Mouse (Mus musculus) activated CD4-positive, CD25-positive, alpha-beta regulatory T cell (primary cell): ENCODE results near the gene Wdr48. TPM values are rescaled to one million over a fixed set of nuclear protein-coding genes. Genes with fewer than 3 reads are reported as not detected.

Experiments
- polyA plus RNA-seq, 2 experiments: library from polyadenylated mRNA; unstranded; fragments of 100-300 nt; shearing (Covaris generic); gene quantifications; one replicate each; pipeline ENCODE4 v1.2.1; 2017

Gene Wdr48
- 10 to 100 TPM; 45.5 to 52.8 TPM for polyA plus RNA-seq

GRCm38 (mm10) chr9:119894339-119895009 lies at the start of gene Wdr48:
Wdr48 (plus strand) TSS chr9:119894878.

GRCm38 (mm10) chr9:119937005-119937773 lies 42.5 kb downstream of the Wdr48 start, which contains the start of the genes Gorasp1 and Ttc21a:
Gorasp1 (minus strand) TSS chr9:119937565.
Ttc21a (plus strand) TSS chr9:119937606.

Other genes starting within 250 kb of the Wdr48 start
- gene Scn10a, start 175.6 kb upstream of the Wdr48 start, polyA plus RNA-seq, result under 1 TPM in 1 of 2 experiments, not detected in 1; 0.05 TPM
- gene Scn11a, start 69.4 kb upstream of the Wdr48 start, polyA plus RNA-seq, result under 1 TPM; 0.15 to 0.69 TPM
- gene Gorasp1, start 42.7 kb downstream of the Wdr48 start, polyA plus RNA-seq, result 10 to 100 TPM in 1 of 2 experiments, 1 to 10 TPM in 1; 6.1 to 10.3 TPM
- under 1 TPM in 1 of 2 experiments, not detected in 1; 0.08 TPM for gene Ttc21a, start 42.7 kb downstream of the Wdr48 start, polyA plus RNA-seq
- 10 to 100 TPM; 57.4 to 66.5 TPM for gene Csrnp1, start 89.8 kb downstream of the Wdr48 start, polyA plus RNA-seq
- under 1 TPM in 1 of 2 experiments, not detected in 1; 0.34 TPM for gene Xirp1, start 128.7 kb downstream of the Wdr48 start, polyA plus RNA-seq
- under 1 TPM; 0.14 to 0.42 TPM for gene Cx3cr1, start 175.0 kb downstream of the Wdr48 start, polyA plus RNA-seq
- 100 to 1,000 TPM in 1 of 2 experiments, 10 to 100 TPM in 1; 72.1 to 138 TPM for gene Ccr8, start 197.2 kb downstream of the Wdr48 start, polyA plus RNA-seq
- gene Slc25a38, start 215.5 kb downstream of the Wdr48 start, polyA plus RNA-seq, result 10 to 100 TPM; 38.4 to 49.7 TPM
- gene Rpsa, start 232.8 kb downstream of the Wdr48 start, polyA plus RNA-seq, result 1,000 to 10,000 TPM; 1,386 to 2,021 TPM